Mouse (Mus musculus) liver, postnatal 0 days (tissue): ENCODE results near the gene Gid4. TPM values are rescaled to one million over a fixed set of nuclear protein-coding genes. Genes with fewer than 3 reads are reported as not detected.

Experiments used
- ATAC-seq: fragments of 200-750 bp; cut with Nextera tagmentation; 2 replicates; pipeline ENCODE4 v1.8.0; 2017; ENCODE audit warnings: mild to moderate bottlenecking, moderate library complexity
- DNase-seq: peaks from one replicate; pipeline ENCODE4 v3.0.0-alpha.2; 2016
- H3K27ac ChIP-seq: fragments of 300-500 bp; sonication (generic); 2 replicates; pipeline ENCODE4 v1.5.1; 2014; ENCODE audit warnings: antibody characterized with exemption, moderate library complexity, mild to moderate bottlenecking, low read depth
- H3K27me3 ChIP-seq: fragments of 300-500 bp; sonication (generic); 2 replicates; pipeline ENCODE4 v1.6.1; 2014; ENCODE audit warnings: low read length, control low read depth, mixed read lengths; ENCODE audit not compliant: insufficient read depth
- H3K36me3 ChIP-seq: fragments of 300-500 bp; sonication (generic); replicated peaks from 2 replicates; pipeline ENCODE4 v1.6.1; 2014; ENCODE audit warnings: mild to moderate bottlenecking, control low read depth, low read length, moderate library complexity, mixed read lengths; ENCODE audit not compliant: insufficient read depth
- H3K4me1 ChIP-seq: fragments of 300-500 bp; sonication (generic); 2 replicates; pipeline ENCODE4 v1.6.1; 2014; ENCODE audit warnings: antibody characterized with exemption, mild to moderate bottlenecking, control low read depth; ENCODE audit not compliant: insufficient read depth
- H3K4me2 ChIP-seq: fragments of 300-500 bp; sonication (generic); 2 replicates; pipeline ENCODE4 v1.6.1; 2014; ENCODE audit warnings: low read depth, mild to moderate bottlenecking, low read length, moderate library complexity, mixed read lengths
- H3K4me3 ChIP-seq: fragments of 300-500 bp; sonication (generic); 2 replicates; pipeline ENCODE4 v1.5.1; 2014; ENCODE audit warnings: low read depth, low read length
- H3K9ac ChIP-seq: fragments of 300-500 bp; sonication (generic); replicated peaks from 2 replicates; pipeline ENCODE4 v1.6.1; 2014; ENCODE audit warnings: mild to moderate bottlenecking, moderate library complexity
- H3K9me3 ChIP-seq: fragments of 300-500 bp; sonication (generic); 2 replicates; pipeline ENCODE4 v1.6.1; 2016; ENCODE audit warnings: mild to moderate bottlenecking, control low read depth, low read length, mixed read lengths
- CTCF ChIP-seq: sonication (generic); IDR thresholded peaks from 2 replicates; pipeline ENCODE4 v1.5.1; 2016; ENCODE audit warnings: antibody characterized with exemption, low read depth
- EP300 ChIP-seq: IDR thresholded peaks from 2 replicates; pipeline ENCODE4 v1.6.1; 2016; ENCODE audit warnings: antibody characterized with exemption, low read depth, mild to moderate bottlenecking
- WGBS: fragments of 180-500 bp; shearing (Covaris S2); extraction: QIAGEN DNeasy Blood & Tissue Kit; methylation state at CpG from one replicate; pipeline ENCODE4 v1.1.7; 2014; ENCODE audit not compliant: insufficient replicate concordance; 5-methylcytosine and 5-hydroxymethylcytosine counted together
- polyA plus RNA-seq: library from polyadenylated mRNA; unstranded; fragments of >200 nt; fragmentation: Nextera tagmentation; extraction: Ambion mirVana; gene quantifications from 2 replicates; pipeline ENCODE4 v1.2.1, GENCODE M21; 2015

The Gid4 gene
- polyA plus RNA-seq, 1 experiment from 2014 or later = 5.6 TPM

- Histone ChIP-seq H3K4me2 (no peak overlapping the region), H3K27me3 (no peaks in the 10 kb centered on the region), H3K9me3 (no peaks in the 10 kb centered on the region), H3K4me1 (no peaks in the 10 kb centered on the region), H3K9ac (no peak overlapping the region), H3K27ac (no peak overlapping the region), H3K4me3 (no peak overlapping the region), H3K36me3 (peaks cover 15% of the 10 kb centered on the region)
- no peak for DNase-seq
- WGBS = 74% methylated on average over 2 of the region's 2 CpGs
- TF ChIP-seq CTCF = no peak
- TF ChIP-seq EP300 = no peak
- ATAC-seq = no peak
Measured at GRCm38 (mm10) chr11:60397172-60397571, 19.8 kb upstream of the Gid4 start.

- Histone ChIP-seq H3K27me3 (no peaks in the 10 kb centered on the region), H3K27ac (no peak overlapping the region), H3K9ac (no peak overlapping the region), H3K9me3 (no peaks in the 10 kb centered on the region), H3K4me3 (no peak overlapping the region), H3K36me3 (peaks cover 68% of the 10 kb centered on the region), H3K4me1 (no peaks in the 10 kb centered on the region), H3K4me2 (no peak overlapping the region)
- no peak for ATAC-seq
- TF ChIP-seq CTCF (no peak), EP300 (no peak)
- no peak for DNase-seq
- 97% methylated on average over 1 of the region's 1 CpGs for WGBS
Measured at GRCm38 (mm10) chr11:60406606-60407005, 10.3 kb upstream of the Gid4 start.

- no peak for TF ChIP-seq EP300
- peak; percentile 70 for TF ChIP-seq CTCF
- ATAC-seq = no peak
- peaks cover 19% of the 10 kb centered on the region for H3K36me3 ChIP-seq
Measured at GRCm38 (mm10) chr11:60412173-60412572, 4.8 kb upstream of the Gid4 start.

GRCm38 (mm10) chr11:60412921-60413320 lies 4.0 kb upstream of the Gid4 start:
- TF ChIP-seq EP300 (no peak), CTCF (no peak)
- WGBS = 85% methylated on average over 2 of the region's 2 CpGs
- no peak overlapping the region for H3K27ac ChIP-seq

More at GRCm38 (mm10) chr11:60412173-60412572, 4.8 kb upstream of the Gid4 start:
- no peak overlapping the region for H3K9ac ChIP-seq
- H3K4me3 ChIP-seq = no peak overlapping the region
- H3K4me2 ChIP-seq = no peak overlapping the region
- peaks cover 12% of the 10 kb centered on the region for H3K4me1 ChIP-seq
- H3K27ac ChIP-seq = no peak overlapping the region
- no peaks in the 10 kb centered on the region for H3K27me3 ChIP-seq
- DNase-seq = peak; percentile 60
- 7% methylated on average over 3 of the region's 3 CpGs for WGBS
- no peaks in the 10 kb centered on the region for H3K9me3 ChIP-seq

DNA sequence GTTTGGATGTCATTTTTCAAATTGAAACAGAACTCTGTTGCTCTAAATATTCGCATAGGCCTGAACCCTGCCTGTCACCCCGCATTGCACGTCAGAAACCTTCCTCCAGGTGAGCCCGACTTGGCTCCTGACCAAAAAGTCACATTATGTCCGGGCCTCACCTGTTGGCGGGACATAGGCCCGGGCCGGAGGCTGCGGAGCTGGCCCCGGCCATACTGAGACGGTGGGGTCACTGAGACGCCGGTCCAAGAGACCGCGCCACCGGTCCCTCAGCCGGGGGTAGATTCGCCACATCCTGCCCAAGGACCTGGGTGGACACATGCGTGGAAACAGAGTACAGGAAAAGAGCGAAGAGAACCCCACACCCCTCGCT lies 369 bp upstream of the Gid4 start:
- no peak for TF ChIP-seq EP300
- TF ChIP-seq CTCF = no peak
- H3K4me1 ChIP-seq = peaks cover 26% of the 10 kb centered on the region
- ATAC-seq (peak; percentile 35), DNase-seq (no peak)
- H3K27me3 ChIP-seq = no peaks in the 10 kb centered on the region
- peak overlapping the region; percentile 83 for H3K9ac ChIP-seq
- H3K4me2 ChIP-seq = peak overlapping the region; percentile 85
- H3K4me3 ChIP-seq = peak overlapping the region; percentile 95
- H3K9me3 ChIP-seq = no peaks in the 10 kb centered on the region
- under 1% methylated on average over 21 of the region's 21 CpGs for WGBS
- H3K27ac ChIP-seq = peak overlapping the region; percentile 90
- no peaks in the 10 kb centered on the region for H3K36me3 ChIP-seq

More at GRCm38 (mm10) chr11:60412921-60413320, 4.0 kb upstream of the Gid4 start:
- no peaks in the 10 kb centered on the region for H3K27me3 ChIP-seq
- no peak overlapping the region for H3K4me3 ChIP-seq
- no peak overlapping the region for H3K4me2 ChIP-seq
- H3K36me3 ChIP-seq = peaks cover 13% of the 10 kb centered on the region
- ATAC-seq (no peak), DNase-seq (no peak)
- no peaks in the 10 kb centered on the region for H3K9me3 ChIP-seq
- no peak overlapping the region for H3K9ac ChIP-seq
- H3K4me1 ChIP-seq = peaks cover 13% of the 10 kb centered on the region

- H3K9me3 ChIP-seq = no peaks in the 10 kb centered on the region
- H3K36me3 ChIP-seq = no peaks in the 10 kb centered on the region
- 2% methylated on average over 33 of the region's 39 CpGs for WGBS
- peak within 1 kb of the TSS; percentile 87 for H3K9ac ChIP-seq
- H3K4me2 ChIP-seq = peak within 1 kb of the TSS; percentile 95
- H3K27ac ChIP-seq = peak within 1 kb of the TSS; percentile 89
- H3K4me1 ChIP-seq = peaks cover 26% of the 10 kb centered on the region
- H3K4me3 ChIP-seq = peak within 1 kb of the TSS; percentile 95
- 0 out of 2 replicates have a peak, but pooled peaks have one; percentile 6 for TF ChIP-seq CTCF
- TF ChIP-seq EP300 = no peak
- ATAC-seq (peak; percentile 20), DNase-seq (peak; percentile 28)
- no peaks in the 10 kb centered on the region for H3K27me3 ChIP-seq
Measured at GRCm38 (mm10) chr11:60417717-60418472, 950 bp downstream of the Gid4 start, which contains the start of gene Atpaf2. Gene Atpaf2 (minus strand): TSS chr11:60418457.
